Mouse (Mus musculus) cerebellum, postnatal 14 days (tissue): ENCODE measurements at regions not wholly inside any gene's neighbourhood (a gene's known extent, or its start where the extent isn't known, plus 50 kb on each side); places are given as distances from the start of the nearest gene placed in this dataset.

Experiments
- DNase-seq, 2 experiments: peaks; one replicate each; pipeline ENCODE4 v3.0.0; 2021; ENCODE audit warnings: mixed read lengths in 2 of 2

DNA sequence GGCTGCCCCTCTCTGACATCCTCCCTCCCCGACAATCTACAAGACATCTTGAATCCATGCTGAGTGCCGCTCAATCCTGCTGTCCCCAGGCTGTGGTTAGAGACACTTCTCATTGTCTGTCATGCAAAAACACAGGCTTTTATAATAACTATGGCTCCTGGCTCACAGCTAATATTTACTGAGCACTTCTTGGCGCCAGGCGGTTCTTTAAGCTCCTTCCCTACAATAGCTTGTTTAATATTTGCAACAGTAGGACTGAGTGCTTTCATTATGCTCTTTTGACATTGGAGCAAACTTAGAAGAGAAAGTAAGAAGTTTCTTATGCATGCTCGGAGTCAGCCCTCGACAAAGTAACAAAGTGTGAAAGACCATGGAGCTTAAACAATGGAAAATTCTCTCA is 151.6 kb upstream of the Irx6 start:
- DNase-seq = no peak

DNA sequence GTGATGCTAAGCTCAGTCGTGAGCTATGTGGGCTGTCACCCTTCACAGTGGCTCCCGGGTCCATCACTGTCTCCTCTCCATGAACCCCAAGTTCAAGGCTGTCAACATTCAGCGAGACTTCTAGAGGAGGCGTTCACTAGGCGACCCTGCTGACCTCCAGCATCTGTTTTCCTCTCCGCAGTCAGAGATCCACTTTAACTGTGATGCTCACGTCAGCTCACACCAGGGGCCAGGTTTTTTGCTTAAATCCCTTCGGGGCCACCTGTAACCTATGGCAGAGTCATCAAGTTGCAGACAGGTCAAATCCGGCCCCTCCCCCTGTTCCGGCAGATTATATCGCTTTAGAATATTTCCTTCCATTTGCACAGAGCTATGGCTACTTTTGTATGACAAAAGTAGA is 144.3 kb upstream of the Irx6 start:
- no peak for DNase-seq

DNA sequence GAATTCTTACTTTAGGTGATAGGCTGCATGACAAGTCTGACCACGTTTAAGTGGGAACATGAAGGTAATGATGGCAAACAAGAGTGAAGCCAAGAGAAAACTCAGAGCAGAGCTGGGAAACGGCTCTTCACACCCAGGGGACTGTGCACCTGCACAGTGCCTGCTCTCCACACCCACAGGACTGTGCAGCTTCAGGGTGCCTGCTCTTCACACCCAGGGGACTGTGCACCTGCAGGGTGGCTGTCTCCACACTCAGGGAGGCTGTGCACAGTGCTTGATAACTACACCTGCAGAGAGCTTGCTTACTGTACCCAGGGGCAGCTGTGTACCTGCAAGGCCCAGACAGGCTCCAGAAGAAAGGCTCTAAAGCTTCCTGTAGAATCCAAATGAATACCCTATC is 133.5 kb upstream of the Irx6 start:
- no peak for DNase-seq

DNA sequence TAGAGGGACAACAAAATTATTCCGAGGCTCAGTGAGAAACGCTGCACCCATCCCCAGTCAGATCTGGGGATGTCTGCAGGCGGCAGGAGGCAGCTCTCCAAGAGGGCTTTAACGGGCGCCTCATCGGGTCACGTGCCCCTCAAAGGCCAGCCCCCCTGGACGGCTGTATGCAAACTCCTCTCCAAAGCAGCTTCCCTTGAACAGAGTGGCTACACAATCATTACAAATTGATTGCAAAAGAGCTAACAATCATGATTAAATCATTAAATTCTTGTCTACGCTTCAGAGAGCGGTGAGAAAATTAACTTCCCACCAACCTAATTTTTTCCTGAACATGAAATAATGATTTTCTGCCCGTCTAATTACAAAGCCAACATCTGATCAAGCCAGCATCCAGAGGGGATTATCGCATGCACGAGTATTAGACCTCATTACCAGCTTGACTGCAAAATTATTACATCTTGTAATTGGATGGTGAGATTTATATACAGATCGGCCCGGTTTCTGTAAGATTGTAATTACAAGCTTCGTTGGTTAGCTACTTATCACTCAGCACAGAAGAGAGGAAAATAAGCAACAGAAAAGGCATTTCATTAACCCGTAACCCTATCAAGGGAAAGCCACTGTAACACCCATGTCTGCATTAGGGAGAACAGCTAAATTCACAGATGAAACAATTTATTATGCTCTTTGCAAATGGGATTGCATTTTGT is 128.6 kb upstream of the Irx6 start:
- no peak for DNase-seq

DNA sequence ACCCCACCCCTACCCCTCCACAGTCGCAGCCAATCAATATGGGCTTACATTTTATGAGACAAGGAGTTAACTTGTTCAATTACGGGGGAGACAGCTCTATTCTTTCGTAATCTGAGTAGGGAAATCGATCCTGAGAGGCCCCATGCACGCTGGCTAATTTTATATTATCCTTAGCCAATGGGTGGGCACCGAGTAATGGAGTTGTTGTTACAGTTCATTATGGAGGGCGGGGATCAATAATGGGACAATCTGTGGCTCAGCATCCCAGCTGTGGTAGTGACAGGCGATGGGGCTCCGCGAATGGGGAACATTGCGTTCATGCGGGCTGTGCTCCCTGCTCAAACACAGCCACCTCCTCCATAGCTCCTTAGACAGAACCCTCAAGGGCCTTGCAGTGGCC is 118.9 kb upstream of the Irx6 start:
- no peak for DNase-seq

DNA sequence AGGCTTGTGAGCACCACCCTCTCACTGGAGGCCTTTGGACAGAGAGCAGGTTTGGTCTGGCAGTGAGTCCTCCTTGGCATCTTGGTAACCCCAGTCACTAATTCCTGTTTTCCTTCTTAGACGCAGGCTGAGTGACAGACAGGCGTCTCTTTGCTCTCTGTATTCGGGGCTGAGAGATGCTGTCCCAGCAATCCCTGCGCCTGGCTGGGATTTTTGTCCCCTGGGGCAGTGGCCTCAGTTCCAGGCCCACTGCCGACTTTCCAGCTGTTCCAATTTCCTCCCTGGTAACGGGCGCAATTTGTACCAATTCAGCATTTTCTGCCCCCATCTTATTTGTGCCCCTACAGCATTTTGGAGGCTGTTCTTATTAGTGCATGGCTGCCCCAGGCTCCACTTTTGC is 118.5 kb upstream of the Irx6 start:
- peak; percentile 33 to 50 for DNase-seq

DNA sequence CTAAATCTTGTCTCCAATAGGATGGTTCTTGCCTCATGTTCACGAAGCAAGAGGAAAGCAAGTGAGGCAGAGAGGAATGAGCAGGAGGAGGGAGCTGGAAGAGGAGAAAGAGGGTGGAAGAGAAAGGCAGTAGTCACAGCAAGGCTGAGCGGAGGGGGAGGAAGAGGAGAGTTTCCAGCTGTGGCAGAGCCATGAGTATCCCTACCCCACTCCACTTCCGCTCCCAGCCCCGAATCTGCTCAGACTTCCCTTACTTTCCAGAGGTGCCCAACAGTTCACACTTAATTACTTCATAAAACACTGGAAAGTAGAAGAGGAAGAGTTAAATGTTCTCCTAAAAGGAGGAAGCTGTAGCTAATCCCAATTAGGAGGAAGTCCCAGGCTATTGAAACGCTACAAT is 111.6 kb upstream of the Irx6 start:
- no peak for DNase-seq

DNA sequence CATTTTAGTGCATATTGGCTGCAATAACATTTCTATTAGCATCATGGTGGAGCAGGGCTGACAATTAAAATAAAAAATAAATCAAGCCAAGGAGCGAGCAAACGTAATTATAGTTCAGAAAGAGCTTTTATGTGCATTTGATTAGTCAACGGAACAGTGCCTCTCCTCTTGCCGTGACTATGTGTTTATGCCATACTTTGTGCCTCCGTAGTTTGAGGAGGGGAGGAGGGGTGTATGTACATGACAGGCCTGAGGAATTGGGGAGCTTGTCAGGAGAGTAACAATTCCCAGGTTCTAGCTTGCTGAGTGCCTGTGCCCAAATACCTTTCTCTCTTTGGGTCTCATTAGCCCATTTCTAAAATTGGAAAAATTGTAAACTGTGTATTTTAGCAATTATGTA is 111.1 kb upstream of the Irx6 start:
- no peak for DNase-seq

DNA sequence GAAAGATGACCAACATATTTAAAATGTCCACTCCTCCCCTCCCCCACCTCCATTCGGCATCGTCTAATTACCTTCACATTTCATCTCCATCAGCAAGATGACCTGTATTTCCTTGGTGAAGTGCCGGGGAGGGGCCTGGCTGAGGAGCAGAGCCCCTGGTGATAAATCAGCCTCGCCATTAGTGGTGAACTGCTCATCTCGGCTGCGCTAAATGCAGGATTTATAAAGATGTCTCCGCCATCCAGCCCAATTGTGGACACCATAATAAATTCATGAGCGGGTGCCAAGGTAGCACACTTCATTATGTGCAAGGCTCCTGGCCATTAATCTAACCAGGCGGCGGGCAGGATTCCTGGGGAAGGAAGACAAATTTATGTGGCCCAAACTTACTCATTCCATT is 104.4 kb upstream of the Irx6 start:
- DNase-seq = peak; percentile 15 to 18

DNA sequence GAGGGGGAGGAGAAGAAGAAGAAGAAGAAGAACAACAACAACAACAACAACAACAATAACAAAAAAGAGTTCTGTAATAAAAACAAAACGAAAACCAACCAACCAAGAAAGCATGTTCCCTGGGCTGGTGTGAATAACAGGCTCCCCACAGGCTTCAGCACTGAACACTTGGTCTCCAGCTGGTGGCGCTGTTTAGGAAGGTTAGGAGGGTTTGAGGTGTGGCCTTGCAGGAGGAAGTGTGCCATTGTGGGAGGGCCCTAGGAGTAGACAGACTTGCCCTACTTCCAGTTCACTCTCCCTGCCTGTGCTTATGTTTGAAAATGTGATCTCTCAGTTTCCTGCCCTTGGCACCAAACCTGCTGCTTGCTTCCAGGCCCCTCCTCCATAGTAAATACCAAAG is 94.6 kb upstream of the Irx6 start:
- peak in 1 of 2 experiments; percentile 25 for DNase-seq

DNA sequence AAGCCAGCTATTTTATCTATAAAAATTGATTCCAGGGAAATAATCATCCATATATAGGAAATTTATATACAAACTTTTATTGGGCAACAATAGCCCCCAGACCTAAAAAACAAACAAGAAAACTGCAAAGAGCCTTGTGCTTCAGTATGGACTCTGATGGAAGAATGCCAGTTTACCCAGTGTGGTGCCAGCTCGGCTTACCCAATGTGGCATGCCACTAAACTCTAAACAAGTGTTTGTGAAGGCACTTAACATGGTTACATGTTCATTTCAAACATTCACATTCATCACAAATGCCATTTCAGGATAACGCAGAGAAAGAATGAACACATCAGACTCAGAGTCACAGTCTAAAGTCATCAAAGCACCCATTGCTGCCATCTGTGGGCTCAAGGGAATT is 93.0 kb upstream of the Irx6 start:
- DNase-seq = no peak

DNA sequence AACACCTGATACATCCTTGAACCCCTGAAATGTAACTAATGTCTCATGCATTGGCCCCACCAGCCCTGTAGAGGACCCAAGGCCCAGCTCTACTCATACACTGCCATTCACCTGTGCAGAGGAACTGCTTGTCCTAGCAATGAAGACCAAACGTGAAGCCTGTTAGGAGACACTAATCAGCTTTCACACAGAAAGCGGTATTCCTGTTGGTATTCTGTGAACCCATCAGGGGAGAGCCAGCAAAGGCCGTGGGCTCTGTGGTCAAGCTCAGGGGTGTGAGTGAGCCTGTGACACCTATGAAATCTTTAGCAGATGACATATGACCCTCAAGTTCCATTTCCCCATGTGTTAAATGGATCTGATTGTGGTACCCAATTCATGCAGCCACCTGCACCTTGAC is 73.3 kb upstream of the Irx6 start:
- no peak for DNase-seq

DNA sequence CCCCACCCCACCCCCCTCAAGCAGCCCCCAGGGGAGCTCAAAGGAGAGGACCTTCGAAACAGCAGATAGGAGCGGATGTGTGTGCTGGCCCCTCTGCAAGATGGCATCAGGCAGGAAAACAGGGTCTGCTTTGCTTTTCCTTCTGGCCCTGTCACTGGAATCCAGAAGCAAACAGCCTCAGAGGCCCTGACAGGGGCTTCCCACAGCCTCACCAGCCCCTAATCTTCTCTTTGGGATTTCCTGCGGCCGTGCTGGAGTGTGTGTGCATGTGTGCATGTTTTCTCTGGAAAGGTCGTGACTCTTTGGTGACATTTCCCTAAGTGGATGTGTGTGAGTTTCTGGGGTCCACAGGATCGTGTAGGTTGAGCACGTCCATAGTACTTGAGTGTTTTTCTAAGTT is 71.1 kb upstream of the Irx6 start:
- DNase-seq = no peak

DNA sequence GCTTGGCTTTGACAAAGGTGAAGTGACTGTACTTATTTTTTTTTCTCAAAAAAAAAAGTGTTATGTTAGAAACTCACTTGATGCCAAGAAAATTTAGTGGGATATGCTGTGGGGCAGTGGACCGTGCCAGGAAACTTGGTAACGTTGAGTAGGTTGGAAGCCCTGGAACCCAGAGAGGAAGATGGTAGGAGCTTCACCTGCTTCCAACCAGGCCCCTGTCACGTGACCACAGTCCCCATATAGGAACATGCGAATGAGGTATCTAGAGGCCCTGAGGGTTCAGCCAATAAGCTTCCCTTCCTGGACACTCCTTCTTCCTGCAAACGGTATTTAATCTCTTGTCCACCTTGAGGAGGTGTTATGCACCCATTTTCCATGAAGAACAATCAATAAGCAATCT is 68.5 kb upstream of the Irx6 start:
- DNase-seq = no peak

DNA sequence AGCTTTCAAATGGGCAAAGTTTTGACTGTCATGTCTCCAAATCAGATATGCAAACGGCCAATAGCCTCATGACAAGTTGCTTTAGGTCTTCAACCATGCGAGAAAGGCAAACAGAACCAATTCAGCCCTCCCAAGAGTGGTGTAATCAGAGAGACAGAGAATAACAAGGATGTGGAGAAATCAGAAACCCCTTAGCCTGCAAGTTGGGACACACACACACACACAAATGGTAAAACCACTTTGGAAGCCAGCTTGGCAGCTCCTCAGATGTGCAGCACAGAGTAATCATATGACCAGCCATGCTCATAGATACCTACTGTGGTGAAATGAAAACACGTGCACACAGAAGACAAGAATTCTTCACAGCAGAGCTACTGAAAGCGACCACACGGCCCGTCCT is 66.5 kb upstream of the Irx6 start:
- DNase-seq = no peak

DNA sequence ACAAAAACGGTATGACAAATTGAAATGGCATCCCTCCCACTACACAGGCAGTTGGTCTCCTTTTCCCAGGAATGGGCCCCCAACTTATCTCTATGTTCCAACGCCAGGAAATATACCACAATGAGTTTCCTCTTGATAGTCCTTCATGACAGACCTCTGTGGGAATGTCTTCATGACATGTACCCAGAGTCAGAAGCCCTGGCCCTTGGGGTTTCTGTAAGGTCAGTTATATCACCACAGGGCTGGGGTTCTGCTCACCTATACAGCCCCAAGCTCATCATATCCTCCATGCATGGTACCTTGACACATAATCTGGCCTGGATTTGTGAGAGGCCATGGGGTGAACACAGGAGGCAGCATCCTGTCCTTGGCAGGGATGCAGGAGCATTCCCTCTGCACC is 64.2 kb upstream of the Irx6 start:
- DNase-seq = no peak

DNA sequence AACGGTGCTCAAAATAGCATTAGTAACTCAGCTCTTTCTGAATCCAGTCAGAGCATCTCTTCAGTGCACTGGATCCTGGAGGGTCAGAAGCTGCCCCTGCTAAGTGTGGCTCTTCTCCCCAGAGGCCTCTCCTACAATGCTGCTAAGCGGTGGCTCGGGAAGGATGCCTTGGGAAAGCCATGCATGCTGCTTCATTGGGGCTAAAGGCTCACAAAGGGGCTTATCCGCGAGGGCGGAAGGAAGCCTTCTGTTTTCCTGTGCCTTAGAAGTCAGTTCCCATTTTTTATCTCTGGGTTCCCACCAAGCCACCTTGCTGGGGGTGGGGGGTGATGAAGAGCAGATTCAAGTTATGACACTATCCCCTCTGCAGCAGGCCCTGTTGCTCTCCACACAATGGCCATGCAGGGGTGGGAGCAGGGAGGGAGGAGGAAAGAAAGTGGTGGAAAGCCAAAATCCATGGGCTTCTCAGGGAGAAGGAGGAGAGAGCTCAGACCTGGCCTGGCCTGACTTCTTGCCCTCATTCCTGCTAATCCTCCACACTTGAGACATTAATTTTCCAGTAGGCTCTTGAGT is 63.5 kb upstream of the Irx6 start:
- DNase-seq = no peak

DNA sequence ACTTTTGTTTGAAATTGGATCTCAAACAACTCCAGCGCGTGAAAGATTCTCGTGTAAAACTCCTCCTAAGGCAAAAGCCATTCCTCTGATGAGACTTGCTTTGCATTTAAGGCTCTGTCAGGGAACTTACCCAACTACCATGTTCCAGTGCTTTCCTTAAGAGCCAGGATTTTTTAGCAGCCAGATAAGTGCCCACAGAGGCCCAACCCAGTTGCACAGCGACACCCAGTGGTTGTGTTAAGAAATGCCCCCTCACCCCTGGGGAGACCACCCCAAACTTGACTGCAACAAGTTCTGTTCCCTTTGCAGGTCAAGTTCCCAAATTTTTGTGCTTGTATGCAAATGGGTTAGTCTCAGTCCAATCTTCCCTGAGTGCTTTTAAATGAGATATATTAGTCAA is 60.6 kb upstream of the Irx6 start:
- peak in 1 of 2 experiments; percentile 35 for DNase-seq

DNA sequence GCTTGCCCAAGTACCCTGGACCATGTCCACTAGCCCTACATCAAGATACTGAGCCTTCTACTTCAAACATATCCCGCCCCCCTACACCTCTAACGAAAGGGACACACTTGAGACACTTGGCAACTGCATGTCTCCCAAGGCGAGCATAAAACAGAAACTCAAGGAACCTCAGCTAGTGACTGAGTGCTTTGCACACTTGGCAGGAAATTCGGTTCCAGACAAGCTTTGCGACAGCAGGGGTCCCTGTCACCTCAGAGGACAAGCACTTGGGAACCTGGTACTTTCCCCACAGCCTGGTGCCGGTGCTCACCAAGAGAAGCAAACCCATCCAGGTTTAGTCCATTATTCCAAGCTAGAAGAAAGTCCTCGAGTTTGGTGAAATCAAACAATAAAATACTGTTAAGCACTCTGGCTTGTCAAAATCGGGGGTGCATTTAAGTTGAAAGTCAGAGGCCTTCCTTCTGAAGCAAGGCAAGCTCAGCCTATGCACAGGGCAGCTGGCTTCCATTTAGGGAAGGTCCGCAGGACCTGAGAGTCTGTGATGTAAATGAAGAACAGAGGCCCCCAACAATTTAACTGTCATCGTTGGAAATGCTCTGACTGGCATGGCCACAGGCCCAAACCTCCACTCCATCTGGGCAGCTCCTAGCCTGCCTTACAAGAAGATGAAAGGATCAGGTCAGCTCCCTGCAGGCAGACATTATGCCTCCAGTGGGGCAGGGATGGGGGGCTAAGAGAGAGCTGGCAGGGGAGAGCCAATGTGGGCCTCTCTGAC is 57.6 kb upstream of the Irx6 start:
- no peak for DNase-seq

DNA sequence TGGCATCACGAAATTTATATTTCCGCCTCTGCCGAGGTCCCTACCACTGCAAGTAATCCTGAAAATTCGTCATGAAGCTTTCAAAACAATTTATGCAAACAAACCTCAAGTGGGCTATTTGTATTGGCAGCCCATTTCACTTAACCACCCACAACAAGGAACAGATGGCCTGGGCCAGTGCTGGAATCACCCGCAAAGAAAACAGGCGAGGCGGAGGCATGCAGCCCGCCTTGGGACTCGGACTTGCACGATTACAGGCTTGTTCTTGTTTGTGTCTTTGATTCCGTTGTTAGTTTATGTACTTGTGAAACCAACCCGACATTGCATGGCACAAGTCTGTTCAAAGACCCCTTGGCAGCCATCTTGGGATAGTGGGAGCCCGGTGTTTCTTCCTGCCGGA is 55.8 kb upstream of the Irx6 start:
- peak; percentile 21 to 52 for DNase-seq
